Mouse (Mus musculus) cerebellum, adult 18-20 months (tissue): Measurements from ENCODE around the gene Olfr1129.
A peak's percentile ranks its signal among the peaks of the same experiment; 100 is the strongest.
"Not testable (repeated sequence)": the region's sequence is repeated elsewhere in the genome, so short reads cannot be mapped to it uniquely, and the experiment has no call there.

Experiments used
- DNase-seq, 2 experiments: peaks; one replicate each; pipeline ENCODE4 v3.0.0; 2021

Gene Olfr1129

DNA sequence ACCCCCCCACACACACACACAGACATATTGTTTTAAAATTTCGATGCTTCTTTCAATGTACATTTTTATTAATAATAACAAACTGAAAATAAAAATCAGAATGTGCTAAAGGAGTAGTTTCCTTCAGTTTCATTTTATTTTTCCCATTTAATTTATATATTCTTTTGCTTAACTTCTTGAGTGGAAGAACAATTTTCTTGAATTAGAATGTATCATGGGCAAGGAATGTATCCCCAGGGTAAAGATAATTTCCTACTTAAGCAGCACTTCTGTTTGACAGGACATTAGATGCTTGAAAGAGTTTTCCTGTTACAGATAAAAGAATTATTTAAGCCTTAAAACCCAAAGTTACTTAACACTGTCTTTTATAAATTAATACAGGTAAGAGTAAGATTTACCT, at the start of gene Olfr1129:
TSS of gene Olfr1129 (plus strand) at position 301 of the 400 bp plus-strand sequence.
- not testable (repeated sequence) for DNase-seq

DNA sequence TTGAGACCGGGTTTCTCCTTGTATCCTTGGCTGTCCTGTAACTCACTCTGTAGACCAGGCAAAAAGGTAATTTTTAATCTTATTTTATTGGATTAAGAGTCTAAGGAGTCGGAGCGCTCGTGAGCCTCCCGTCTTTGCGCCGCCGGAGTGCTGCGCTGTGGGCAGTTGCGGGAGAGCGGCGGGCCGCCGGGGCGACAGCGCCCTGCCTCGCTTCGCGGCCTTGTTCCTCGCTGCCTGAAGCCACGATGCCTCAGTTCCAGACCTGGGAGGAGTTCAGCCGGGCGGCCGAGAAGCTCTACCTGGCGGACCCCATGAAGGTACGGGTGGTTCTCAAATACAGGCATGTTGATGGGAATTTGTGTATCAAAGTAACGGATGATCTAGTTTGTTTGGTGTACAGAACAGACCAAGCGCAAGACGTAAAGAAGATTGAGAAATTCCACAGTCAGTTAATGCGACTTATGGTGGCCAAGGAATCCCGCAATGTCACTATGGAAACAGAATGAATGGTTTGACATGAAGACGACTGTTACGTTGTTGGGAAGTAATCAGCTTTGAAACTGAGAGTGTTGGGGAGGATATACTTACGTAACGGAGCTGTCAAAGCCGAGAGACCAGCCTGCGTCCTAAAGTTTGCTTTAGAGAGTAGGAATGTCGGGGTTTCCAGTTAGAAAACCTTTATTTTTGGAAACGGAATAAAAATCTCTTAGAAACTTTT, 47.6 kb upstream of the Olfr1129 start:
- peak in 1 of 2 experiments; percentile 4 for DNase-seq

DNA sequence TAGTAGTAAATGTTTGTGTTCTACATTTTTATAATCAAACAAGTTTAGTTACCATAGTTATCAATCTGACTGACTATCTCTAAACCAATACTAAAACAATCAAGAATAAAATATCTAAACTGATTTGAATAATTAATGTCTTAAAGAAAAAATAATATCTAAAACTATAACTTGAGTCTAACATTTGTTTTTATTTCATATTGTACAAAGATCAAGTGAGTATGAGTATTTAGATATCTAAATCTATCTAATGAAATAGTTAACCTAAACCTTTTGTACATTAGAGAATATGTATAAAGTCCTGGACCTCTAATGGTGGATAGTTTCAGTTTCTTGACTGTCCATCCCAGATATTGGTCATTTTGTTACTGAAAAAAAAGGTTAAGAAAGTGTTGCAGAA, 42.2 kb upstream of the Olfr1129 start, which contains the start of gene Olfr153:
TSS of gene Olfr153 (plus strand) at position 301 of the 400 bp plus-strand sequence.
- no peak for DNase-seq

DNA sequence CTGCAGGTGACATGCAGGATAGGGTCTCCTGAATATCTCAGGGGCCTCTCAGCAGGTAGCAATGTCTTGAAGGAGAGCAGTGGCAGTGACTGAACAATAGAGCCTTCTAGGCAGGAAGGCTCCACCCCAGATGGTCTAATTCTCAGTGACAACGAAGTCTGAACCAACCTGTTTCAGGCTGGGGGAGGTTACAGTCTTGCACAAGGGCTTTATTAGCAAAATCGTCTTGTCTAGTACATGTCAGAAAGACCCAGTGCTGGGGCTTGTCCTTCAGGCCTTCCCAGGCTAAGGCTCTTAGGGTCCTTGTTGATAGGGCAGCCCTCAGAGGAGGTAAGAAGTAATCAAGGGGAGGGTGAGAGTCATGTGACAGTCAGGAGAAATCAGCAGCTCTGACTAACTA, 38.9 kb upstream of the Olfr1129 start:
- no peak for DNase-seq

DNA sequence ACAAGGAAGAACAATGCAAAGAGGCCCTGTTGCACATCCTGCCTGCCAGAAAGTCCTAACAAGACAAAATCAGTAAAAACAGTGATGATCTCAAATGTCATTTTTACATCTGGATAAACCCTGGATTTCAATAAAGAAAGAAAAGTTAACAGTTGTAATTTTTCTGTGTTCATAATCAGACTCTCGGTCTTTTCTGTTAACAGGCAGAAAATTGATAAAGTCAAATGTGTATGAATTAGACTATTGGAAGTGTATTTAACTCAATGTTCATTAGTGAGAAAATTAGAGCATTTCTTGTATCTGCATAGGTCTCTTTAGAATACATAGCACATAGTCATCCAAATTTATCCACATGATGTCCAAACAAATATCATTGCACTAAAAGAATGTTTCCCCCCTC, 28.3 kb upstream of the Olfr1129 start, which contains the start of gene Olfr1128:
TSS of gene Olfr1128 (minus strand) at position 101 of the 400 bp plus-strand sequence.
- DNase-seq, result no peak

DNA sequence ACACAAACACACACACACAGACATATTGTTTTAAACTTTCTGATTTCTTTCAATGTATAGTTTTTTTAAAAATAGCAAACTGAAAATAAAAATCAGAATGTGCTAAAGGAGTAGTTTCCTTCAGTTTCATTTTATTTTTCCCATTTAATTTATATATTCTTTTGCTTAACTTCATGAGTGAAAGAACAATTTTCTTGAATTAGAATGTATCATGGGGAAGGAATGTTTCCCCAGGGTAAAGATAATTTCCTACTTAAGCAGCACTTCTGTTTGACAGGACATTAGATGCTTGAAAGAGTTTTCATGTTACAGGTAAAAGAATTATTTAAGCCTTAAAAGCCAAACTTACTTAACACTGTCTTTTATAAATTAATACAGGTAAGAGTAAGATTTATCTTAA, 32.2 kb downstream of the Olfr1129 start, which contains the start of gene Olfr1130:
TSS of gene Olfr1130 (plus strand) at position 301 of the 400 bp plus-strand sequence.
- DNase-seq, result not testable (repeated sequence)

DNA sequence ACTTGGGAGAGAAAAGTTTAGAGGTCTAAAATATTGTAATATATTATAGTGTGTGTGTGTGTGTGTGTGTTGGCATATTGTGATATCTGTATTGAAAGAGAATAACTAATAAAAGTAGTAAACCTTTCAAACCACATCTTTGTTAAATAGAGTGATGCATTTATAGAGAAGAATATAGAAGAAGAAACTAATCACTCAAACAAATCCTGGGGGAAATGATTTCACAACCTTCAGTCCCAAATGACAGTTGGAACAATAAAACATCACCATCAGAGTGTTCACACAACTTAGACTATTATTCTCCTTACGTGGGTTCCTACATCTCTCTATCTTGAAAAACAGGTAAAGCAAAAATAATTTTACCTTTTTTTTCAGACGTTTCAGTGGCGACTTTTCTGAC, 53.1 kb downstream of the Olfr1129 start, which contains the start of gene Olfr1131:
TSS of gene Olfr1131 (plus strand) at position 301 of the 400 bp plus-strand sequence.
- DNase-seq, result no peak
